Mouse (Mus musculus): ENCODE data around the gene Sgsm2.

The Sgsm2 gene

GRCm38 (mm10) chr11:74841366-74841765, 55.5 kb downstream of the Sgsm2 start:
- DNase-seq (ENCODE audit: inconsistent ontology term) = no peak

- DNase-seq (ENCODE audit: inconsistent ontology term) = no peak
Measured at GRCm38 (mm10) chr11:74840739-74841138, 56.1 kb downstream of the Sgsm2 start.

DNA sequence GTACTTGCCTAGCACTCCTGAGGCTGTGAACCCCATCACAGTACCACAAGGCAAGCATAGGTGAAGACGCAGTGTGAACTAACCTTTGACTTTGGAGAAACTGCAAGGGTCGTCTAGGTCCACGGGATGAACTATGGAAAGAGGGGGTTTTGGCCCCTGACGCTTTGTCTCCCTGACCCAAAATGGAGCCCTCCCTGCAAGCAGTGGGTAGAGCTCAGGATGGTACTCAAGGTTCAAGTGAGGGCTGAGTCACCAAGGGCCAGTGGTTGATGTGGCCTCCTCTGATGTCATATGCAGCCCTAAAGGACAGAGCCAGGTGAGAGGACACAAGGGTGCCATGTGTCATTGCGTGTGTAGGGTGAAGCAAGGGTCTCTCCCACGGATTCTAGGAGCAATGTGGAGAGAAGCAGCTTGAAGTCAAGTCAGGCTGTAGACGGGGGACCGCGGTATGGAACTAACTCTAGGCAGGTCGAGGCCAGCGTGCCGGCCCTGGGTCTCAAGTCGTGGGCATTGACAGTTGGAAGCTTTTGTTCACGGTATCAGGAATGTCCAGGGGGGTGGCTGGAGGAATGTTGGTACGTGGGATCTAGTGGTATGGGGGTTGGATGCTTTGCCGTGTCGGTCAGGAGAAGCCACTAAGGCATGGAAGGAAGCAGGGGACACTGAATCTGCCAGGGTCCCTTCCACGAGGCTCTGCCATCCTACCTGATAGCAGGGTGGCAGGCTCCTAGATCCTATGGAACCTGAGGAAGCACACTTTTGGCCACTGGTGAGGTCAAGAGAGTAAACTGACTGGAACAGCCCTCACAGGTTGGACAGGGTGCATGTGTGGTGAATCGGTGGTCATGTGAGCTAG, 56.8 kb downstream of the Sgsm2 start:
- DNase-seq (ENCODE audit: inconsistent ontology term) = no peak

- peak; percentile 47 for DNase-seq (ENCODE audit: inconsistent ontology term)
Measured at GRCm38 (mm10) chr11:74838971-74839370, 57.9 kb downstream of the Sgsm2 start.

DNA sequence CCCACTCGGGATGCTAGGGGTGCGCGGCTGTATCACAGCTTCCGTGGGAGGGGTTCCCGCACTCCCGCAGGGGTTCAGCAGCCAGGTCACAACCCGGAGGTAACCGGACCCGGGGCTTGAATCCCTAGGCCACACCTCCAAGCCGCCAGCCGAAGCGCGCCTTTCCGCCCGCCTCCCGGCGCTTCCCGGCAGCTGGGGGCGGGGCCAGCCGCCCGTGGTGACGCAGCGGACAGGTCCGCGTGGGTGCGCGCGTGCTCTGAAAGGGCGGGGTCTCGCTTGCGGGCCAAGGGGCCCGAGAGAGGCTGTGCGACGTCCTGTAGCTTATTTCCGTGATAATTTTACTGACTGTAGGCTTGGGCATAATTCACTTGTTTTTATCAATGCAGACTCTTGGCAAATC, 58.4 kb downstream of the Sgsm2 start:
- DNase-seq (ENCODE audit: inconsistent ontology term) = peak; percentile 98

DNA sequence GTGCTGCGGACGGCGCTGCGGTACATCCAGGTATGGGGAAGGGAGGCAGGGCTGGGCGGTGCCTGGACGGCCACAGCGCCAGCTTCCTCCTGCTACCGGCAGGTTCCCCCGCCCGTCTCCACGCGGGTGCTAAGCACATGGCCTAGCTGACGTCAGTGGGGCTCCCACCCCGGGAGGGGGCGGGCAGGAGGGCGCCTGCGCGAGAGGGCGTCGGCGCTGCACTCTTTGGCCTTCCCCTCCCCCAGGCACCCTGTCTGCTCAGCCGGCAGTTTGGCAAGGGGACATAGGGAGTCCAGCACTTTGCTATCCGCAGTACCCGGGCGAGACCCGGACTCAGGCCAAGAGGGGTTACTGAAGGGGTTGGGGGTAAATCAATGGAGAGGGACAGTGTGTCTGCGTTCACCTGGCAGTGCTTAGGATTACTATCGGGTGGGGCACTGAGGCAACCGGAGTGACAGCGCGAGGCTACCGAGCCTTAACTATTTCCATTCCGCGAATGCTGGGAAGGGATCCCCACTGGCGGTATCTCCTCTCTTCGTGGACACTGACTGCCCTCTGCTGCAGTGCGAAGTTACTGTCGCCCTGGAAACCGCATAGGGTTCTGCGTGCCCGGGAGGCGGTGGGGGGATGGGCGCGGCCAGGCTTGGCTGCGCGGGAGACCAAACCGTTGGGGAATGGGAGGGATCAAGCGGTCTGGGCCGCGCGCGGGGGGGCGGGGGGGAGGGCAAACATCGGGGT, 59.0 kb downstream of the Sgsm2 start:
- peak; percentile 97 for DNase-seq (ENCODE audit: inconsistent ontology term)

DNA sequence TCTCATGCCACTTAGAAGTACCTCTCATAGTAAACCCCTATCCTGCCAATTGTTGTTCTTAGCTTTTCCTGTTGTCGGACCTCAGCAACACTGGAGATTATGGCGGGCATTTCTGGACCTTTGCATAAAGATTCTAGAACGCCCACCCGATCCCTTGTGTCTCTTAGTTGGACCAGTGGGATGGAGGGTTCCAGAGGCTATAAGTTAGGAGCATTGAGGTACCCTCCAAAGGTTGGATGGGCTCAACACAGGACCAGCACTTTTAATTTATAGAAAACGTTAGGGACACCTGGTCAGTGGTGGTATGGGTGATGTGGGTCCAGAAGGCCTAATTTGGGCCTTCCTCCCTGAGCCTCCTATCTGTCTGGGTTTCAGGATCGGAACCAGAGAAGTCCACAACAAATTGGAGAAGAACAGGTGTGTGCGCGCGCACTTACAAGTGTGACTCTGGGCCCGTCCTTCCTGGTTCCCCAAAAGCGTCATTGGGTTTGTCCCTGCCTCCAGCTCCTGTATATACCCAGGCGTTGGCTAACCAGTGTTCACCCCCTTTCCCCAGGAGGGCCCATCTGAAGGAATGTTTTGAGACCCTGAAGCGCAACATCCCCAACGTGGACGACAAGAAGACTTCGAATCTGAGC, 59.7 kb downstream of the Sgsm2 start:
- no peak for DNase-seq (ENCODE audit: inconsistent ontology term)

DNA sequence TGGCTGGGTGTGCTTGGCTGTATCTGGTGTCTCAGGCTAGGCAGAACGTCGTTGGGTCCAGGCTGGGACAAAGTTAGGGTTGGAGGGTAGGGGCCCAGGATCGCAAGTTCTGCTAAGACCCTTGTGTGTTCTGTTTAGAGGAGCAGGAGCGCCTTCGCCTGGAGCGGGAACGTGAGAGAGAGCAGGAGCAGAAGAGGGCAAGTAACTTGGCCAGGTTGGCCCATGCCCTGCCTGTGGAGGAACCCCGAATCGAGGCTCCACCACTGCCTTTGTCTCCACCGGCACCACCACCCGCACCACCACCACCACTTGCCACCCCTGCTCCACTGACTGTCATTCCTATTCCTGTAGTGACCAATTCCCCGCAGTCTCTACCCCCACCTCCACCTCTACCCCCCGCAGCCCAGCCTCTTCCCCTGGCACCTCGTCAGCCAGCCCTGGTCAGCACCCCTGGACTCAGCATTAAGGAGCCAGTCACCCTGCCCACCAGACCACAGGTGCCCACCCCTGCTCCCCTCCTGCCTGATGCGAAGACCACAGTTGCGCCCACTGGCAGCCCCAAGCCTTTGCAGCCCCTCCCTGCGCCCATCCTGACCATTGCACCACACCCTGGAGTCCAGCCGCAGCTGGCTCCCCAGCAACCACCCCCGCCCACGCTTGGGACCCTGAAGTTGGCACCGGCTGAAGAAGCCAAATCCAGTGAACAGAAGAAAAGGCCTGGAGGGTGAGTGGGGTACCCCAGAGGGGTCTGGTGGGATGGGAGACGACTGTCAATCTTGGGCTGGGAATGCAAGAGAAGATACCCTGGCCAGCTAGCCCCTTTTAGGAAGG, 60.4 kb downstream of the Sgsm2 start:
- DNase-seq (ENCODE audit: inconsistent ontology term) = no peak

DNA sequence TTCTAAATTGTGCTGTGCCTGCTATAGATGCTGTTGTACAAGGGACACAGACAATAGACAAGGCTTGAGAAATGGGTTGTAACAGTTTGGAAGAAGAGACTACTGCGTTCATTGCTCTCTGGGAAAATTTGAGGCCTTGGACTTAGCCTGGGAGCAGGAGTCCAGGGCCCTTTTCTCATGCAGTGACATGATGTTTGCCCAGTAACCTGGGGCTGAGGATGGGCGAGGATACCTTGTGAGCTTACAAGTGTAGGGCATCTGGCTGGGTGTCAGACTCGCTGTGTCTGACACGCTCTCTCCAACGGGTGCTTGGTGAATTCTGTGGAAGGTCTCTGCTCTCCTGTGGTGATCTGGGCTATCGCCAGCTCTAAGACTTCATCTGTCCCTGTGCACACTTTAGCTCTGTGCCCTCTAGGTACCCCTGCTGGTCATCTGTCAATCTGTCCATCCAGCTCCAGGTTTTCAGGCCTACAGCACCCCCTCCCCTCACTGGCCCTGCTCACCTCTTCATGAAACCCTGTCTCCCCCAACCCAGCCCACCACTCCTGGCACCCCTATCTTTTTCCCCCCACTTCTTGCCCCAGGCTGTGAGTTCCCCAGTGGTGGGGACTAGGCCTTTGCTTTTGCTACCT, 61.2 kb downstream of the Sgsm2 start:
- DNase-seq (ENCODE audit: inconsistent ontology term) = no peak

GRCm38 (mm10) chr11:74834650-74835277, 62.1 kb downstream of the Sgsm2 start:
- no peak for DNase-seq (ENCODE audit: inconsistent ontology term)

GRCm38 (mm10) chr11:74834359-74834638, 62.6 kb downstream of the Sgsm2 start:
- no peak for DNase-seq (ENCODE audit: inconsistent ontology term)

GRCm38 (mm10) chr11:74833536-74834358, 63.1 kb downstream of the Sgsm2 start:
- no peak for DNase-seq (ENCODE audit: inconsistent ontology term)

- DNase-seq (ENCODE audit: inconsistent ontology term) = peak; percentile 93
Measured at GRCm38 (mm10) chr11:74832503-74833143, 64.2 kb downstream of the Sgsm2 start.

DNA sequence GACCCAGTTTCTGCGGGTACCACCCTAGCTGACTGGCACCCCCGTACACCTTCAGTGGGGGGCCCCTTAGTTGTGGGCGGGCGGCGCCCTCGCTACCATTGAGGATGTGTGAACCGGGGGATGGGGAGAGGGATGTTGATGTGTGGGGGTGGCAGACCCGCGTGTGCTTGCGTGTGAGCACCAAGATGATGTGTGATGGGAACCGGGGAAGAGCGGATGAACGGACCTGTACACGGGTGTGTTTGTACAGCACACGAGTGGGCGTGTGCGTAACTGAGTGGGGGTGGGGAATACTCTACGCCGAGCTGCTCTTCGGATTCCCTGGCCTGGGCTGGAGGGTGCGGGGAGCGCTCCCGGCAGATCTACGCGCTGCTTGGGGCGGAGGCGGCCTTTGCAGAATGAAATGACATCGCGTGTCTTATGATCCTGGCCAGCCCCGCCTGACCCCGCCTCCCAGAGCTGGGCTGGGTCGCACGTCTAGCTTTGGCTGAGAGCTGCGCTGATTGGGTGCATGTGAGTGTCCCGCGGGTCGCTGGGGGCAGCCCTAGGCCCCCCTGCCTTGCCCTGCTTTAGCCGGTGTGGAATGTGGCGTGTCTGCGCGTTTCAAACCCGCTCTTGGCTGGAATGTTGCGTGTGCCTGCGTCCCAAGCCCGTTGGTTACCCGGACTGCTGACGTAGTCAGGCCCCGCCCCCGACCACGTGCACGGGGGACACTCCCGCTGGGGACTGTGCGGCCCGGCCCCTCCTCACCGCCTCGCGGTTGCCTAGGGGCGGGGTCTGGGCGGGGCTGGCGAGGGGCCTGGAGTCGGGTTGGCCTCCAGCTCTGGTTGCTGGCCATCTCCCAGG, 65.0 kb downstream of the Sgsm2 start:
- DNase-seq (ENCODE audit: inconsistent ontology term) = peak; percentile 100

DNA sequence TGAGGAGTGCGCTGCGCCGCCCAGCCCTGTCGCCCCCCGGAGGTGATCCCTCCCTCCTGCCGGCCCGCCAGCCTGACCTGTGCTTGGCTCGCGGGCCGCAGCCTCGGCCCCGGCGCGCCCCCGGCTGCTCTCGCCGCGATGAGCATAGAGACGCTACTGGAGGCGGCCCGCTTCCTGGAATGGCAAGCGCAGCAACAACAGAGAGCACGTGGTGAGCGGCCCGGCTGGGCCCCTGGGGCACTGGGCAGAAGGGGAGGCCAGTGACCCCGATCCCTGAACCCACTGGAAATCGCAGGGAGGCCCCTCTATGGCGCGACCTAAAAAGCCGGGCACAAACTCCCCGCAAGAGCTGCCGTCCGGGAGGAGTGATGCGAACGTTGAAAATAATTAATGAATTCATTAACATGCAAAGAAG, 65.7 kb downstream of the Sgsm2 start:
- DNase-seq (ENCODE audit: inconsistent ontology term) = peak; percentile 81

GRCm38 (mm10) chr11:74830256-74831161, 66.4 kb downstream of the Sgsm2 start, which contains the start of gene Mnt:
TSS of gene Mnt (plus strand) at chr11:74830920.
- peak; percentile 100 for DNase-seq (ENCODE audit: inconsistent ontology term)

DNA sequence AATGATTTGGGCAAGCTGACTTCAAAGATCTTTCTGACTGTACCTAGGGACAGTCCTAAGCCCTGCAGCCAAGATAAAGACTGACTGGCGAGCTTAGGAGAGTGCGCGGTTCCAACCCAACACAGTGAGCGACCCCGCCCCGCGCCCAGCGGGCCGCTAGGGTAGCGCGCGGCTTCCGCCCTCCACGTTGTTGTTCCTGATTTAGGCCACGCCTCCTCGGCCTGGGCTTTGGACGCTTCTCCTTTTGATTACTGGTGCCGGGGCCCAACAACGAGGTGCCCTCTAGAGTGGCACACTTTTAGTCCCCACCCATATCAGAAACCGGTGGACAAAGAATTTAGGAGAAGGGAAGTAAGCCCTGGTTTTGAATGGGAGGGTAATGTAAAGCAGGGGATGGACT, 67.0 kb downstream of the Sgsm2 start:
- DNase-seq (ENCODE audit: inconsistent ontology term) = no peak

Data from Muller cell, postnatal 12 days (primary cell).